23 mouse cellular contexts compared by ENCODE assay signal in genomic region chr6:78547721-78548120, GRCm38 (mm10).
"Had no signal": no experiment of that assay in that cellular context is flagged by ENCODE, and none has a peak within 500 bp of the region (broad histone marks: within the 10 kb centered on the region; RNA-seq: fewer than 3 reads in every experiment).

No protein-coding gene starts in this region.

- H3K27ac ChIP-seq: heart, adult 2 months; heart, embryonic 13.5 days; heart, embryonic 15.5 days; hindbrain, embryonic 13.5 days; hindbrain, embryonic 15.5 days; hindbrain, postnatal 0 days; kidney, embryonic 15.5 days; kidney, postnatal 0 days; limb, embryonic 13.5 days; limb, embryonic 15.5 days; liver, embryonic 12.5 days; liver, embryonic 14.5 days had no signal

- H3K4me3 ChIP-seq: heart, adult 2 months; heart, embryonic 13.5 days; heart, embryonic 15.5 days; hindbrain, embryonic 13.5 days; hindbrain, embryonic 15.5 days; kidney, embryonic 15.5 days; limb, embryonic 13.5 days; limb, embryonic 15.5 days; liver, embryonic 12.5 days had no signal

- DNase-seq: gastrocnemius, postnatal 14 days; gastrocnemius, postnatal 36 days; heart, adult 11 months; heart, adult 2 months; heart, postnatal 14 days; heart, postnatal 36 days; kidney, adult 11 months; kidney, adult 2 months; kidney, adult 9 months; kidney, postnatal 14 days; kidney, postnatal 36 days; left cerebral cortex, postnatal 4 days had no signal
